Mouse (Mus musculus) liver, embryonic 12.5 days (tissue): ENCODE measurements around the gene Sinhcaf. TPM values are rescaled to one million over a fixed set of nuclear protein-coding genes. Genes with fewer than 3 reads are reported as not detected.
"Not testable (repeated sequence)": the region's sequence is repeated elsewhere in the genome, so short reads cannot be mapped to it uniquely, and the experiment has no call there.

ENCODE experiments used
- ATAC-seq: fragments of 200-750 bp; cut with Nextera tagmentation; 2 replicates; pipeline ENCODE4 v1.8.0; 2017; ENCODE audit warnings: moderate number of reproducible peaks, mild to moderate bottlenecking, moderate library complexity
- H3K27ac ChIP-seq: fragments of 300-500 bp; sonication (generic); 2 replicates; pipeline ENCODE4 v1.5.1; 2016; ENCODE audit warnings: mild to moderate bottlenecking
- H3K27me3 ChIP-seq: fragments of 300-500 bp; sonication (generic); replicated peaks from 2 replicates; pipeline ENCODE4 v1.6.1; 2016; ENCODE audit warnings: mild to moderate bottlenecking, moderate library complexity
- H3K36me3 ChIP-seq: fragments of 300-500 bp; sonication (generic); 2 replicates; pipeline ENCODE4 v1.6.1; 2016; ENCODE audit warnings: mild to moderate bottlenecking, moderate library complexity
- H3K4me1 ChIP-seq: fragments of 300-500 bp; sonication (generic); 2 replicates; pipeline ENCODE4 v1.6.1; 2016
- H3K4me2 ChIP-seq: fragments of 300-500 bp; sonication (generic); 2 replicates; pipeline ENCODE4 v1.6.1; 2016; ENCODE audit warnings: mild to moderate bottlenecking, moderate library complexity
- H3K4me3 ChIP-seq: fragments of 300-500 bp; sonication (generic); 2 replicates; pipeline ENCODE4 v1.5.1; 2016; ENCODE audit warnings: mild to moderate bottlenecking, moderate library complexity
- H3K9ac ChIP-seq: fragments of 300-500 bp; sonication (generic); 2 replicates; pipeline ENCODE4 v1.6.1; 2016; ENCODE audit warnings: mild to moderate bottlenecking, moderate library complexity
- H3K9me3 ChIP-seq: fragments of 300-500 bp; sonication (generic); replicated peaks from 2 replicates; pipeline ENCODE4 v1.6.1; 2016; ENCODE audit warnings: mild to moderate bottlenecking, moderate library complexity
- WGBS: fragments of 180-500 bp; shearing (Covaris S2); methylation state at CpG from one replicate; pipeline ENCODE4 v1.1.7; 2016; ENCODE audit not compliant: insufficient replicate concordance; 5-methylcytosine and 5-hydroxymethylcytosine counted together
- polyA plus RNA-seq: library from polyadenylated mRNA; unstranded; fragments of >200 nt; fragmentation: Nextera tagmentation; extraction: Ambion mirVana; gene quantifications from 2 replicates; pipeline ENCODE4 v1.2.1, GENCODE M21; 2016

Gene Sinhcaf
- polyA plus RNA-seq, 1 experiment from 2014 or later, result 45.4 TPM

DNA sequence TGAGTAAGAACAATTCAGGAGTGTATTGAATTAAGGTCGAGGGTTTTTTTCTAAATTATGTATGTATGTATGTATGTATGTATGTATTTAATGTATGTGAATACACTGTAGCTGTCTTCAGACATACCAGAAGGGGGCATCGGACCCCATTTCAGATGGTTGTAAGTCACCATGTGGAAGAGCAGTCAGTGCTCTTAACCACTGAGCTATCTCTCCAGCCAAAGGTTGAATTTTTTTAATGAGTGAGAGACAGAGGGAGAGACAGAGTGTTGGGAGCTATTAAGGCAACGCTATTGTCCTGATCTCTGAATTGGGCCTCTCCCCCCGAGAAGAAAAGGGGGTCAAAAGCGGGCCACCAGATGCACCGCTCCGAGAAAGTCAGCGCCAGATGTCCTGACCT, 34.4 kb downstream of the Sinhcaf start:
- H3K27ac ChIP-seq, H3K9me3 ChIP-seq, H3K4me3 ChIP-seq, H3K36me3 ChIP-seq, ATAC-seq, H3K4me2 ChIP-seq, H3K9ac ChIP-seq, H3K4me1 ChIP-seq, H3K27me3 ChIP-seq: not testable (repeated sequence)
- 55% methylated on average over 8 of the region's 8 CpGs for WGBS

DNA sequence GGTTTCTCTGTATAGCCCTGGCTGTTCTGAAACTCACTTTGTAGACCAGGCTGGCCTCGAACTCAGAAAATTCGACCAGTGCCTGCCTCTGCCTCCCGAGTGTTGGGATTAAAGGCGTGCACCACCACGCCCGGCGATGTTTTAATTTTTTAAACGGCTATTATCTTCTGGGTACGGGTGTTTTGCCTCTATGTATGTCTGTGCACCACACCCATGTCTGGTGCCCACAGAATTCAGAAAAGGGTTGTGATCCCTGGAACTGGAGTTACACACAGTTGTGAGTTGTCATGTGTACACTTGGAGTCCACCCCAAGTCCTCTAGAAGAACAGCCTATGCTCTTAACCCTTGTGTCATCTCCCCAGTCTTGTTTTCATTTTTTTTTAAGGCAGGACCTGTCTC, 39.3 kb downstream of the Sinhcaf start:
- 58% methylated on average over 9 of the region's 9 CpGs for WGBS
- Histone ChIP-seq H3K9me3 (no peaks in the 10 kb centered on the region), H3K4me2 (no peak overlapping the region), H3K4me1 (peaks cover 5% of the 10 kb centered on the region), H3K4me3 (no peak overlapping the region), H3K9ac (no peak overlapping the region), H3K36me3 (no peaks in the 10 kb centered on the region), H3K27ac (no peak overlapping the region), H3K27me3 (no peaks in the 10 kb centered on the region)
- ATAC-seq, result peak; percentile 61; the same call in 1 of the 2 replicates

- H3K27ac ChIP-seq, result no peak overlapping the region
- 49% methylated on average over 3 of the region's 3 CpGs for WGBS
- H3K4me1 ChIP-seq, result peaks cover 5% of the 10 kb centered on the region
- no peaks in the 10 kb centered on the region for H3K36me3 ChIP-seq
- H3K4me3 ChIP-seq, result no peak overlapping the region
- H3K9ac ChIP-seq, result no peak overlapping the region
- H3K9me3 ChIP-seq, result no peaks in the 10 kb centered on the region
- no peak overlapping the region for H3K4me2 ChIP-seq
- no peaks in the 10 kb centered on the region for H3K27me3 ChIP-seq
- ATAC-seq, result no peak
Measured at GRCm38 (mm10) chr6:148902728-148903127, 43.5 kb downstream of the Sinhcaf start.

GRCm38 (mm10) chr6:148896507-148896851, 49.8 kb downstream of the Sinhcaf start:
- no peak; the same call in 1 of the 2 replicates for ATAC-seq

DNA sequence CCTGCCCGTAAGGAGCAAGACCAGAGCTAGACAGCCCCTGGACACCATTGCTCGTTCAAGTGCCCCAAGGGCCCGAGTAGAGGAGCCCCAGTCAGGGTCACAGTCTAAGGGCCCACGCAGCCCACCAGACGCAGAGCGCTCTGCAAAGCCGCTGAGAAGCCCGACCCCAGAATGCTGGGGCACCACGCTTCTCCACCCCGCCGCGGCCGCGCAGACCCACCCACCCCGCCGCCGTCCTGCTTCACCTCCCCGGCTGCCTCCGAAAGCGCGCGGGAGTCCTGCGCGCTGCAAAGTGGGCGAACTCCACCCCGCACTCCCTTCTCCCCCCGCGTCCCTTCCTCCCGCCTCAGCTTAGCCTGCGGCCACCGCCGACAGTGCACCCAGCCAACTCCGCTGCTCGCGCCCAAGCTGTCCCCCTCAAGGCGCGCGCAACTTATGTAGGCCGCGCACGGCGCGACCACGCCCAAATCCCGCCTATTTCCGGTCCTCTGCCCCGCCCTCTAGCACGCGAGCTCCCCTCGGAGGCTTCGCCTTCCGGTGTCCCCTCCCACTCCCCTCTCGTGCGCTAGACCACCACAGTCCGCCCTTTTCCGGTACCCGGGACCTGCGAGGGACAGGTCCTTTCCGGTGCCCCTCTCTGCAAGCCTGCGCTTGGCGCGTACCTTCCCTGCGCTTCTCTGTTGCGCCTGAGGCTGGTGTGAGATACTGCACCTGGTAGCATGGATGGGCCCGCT, 50.3 kb downstream of the Sinhcaf start, which contains the start of gene Caprin2:
Caprin2 (minus strand) TSS at position 465 of the 734 bp plus-strand sequence.
- ATAC-seq, result peak; percentile 96

More at GRCm38 (mm10) chr6:148896507-148896851, 49.8 kb downstream of the Sinhcaf start:
- H3K4me1 ChIP-seq, result peaks cover 34% of the 10 kb centered on the region
- peak overlapping the region; percentile 82 for H3K4me3 ChIP-seq
- H3K36me3 ChIP-seq, result no peaks in the 10 kb centered on the region
- H3K9me3 ChIP-seq, result no peaks in the 10 kb centered on the region
- H3K27me3 ChIP-seq, result no peaks in the 10 kb centered on the region
- peak overlapping the region; percentile 87 for H3K27ac ChIP-seq
- H3K9ac ChIP-seq, result peak overlapping the region; percentile 87
- H3K4me2 ChIP-seq, result peak overlapping the region; percentile 91
- 39% methylated on average over 6 of the region's 6 CpGs for WGBS

GRCm38 (mm10) chr6:148894888-148895772, 51.1 kb downstream of the Sinhcaf start:
- peak overlapping the region; percentile 87 for H3K27ac ChIP-seq

More for the DNA sequence above, 50.3 kb downstream of the Sinhcaf start, which contains the start of gene Caprin2:
- Histone ChIP-seq H3K4me3 (peak within 1 kb of the TSS; percentile 82), H3K4me2 (peak within 1 kb of the TSS; percentile 91), H3K27ac (peak within 1 kb of the TSS; percentile 87), H3K4me1 (peaks cover 34% of the 10 kb centered on the region), H3K36me3 (no peaks in the 10 kb centered on the region), H3K27me3 (no peaks in the 10 kb centered on the region), H3K9ac (peak within 1 kb of the TSS; percentile 87), H3K9me3 (no peaks in the 10 kb centered on the region)
- under 1% methylated on average over 65 of the region's 65 CpGs for WGBS

DNA sequence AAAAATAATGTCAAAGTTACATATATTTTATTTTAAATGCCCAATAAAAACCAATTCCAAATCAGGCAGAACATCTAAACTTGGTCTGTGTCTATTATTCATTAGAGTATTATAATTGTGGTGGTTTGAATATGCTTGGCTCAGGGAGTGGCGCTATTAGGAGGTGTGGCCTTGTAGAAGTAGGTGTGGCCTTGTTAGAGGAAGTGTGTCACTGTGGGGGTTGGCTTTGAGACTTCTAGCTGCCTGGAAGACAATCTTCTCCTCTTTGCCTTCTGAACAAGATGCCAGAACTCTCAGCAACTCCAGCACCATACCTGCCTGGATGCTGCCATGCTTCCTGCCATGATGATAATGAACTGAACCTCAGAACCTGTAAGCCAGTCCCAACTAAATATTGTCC, 72.4 kb downstream of the Sinhcaf start:
- no peak overlapping the region for H3K4me3 ChIP-seq
- H3K27me3 ChIP-seq, result no peaks in the 10 kb centered on the region
- no peaks in the 10 kb centered on the region for H3K9me3 ChIP-seq
- H3K27ac ChIP-seq, result no peak overlapping the region
- 0 out of 2 replicates have a peak, but pooled peaks cover 6% of the 10 kb centered on the region for H3K36me3 ChIP-seq
- no peak overlapping the region for H3K4me2 ChIP-seq
- no peak overlapping the region for H3K9ac ChIP-seq
- no peak for ATAC-seq
- WGBS, result 92% methylated on average over 1 of the region's 1 CpGs
- H3K4me1 ChIP-seq, result no peaks in the 10 kb centered on the region

More at GRCm38 (mm10) chr6:148894888-148895772, 51.1 kb downstream of the Sinhcaf start:
- peak overlapping the region; percentile 87 for H3K9ac ChIP-seq
- H3K36me3 ChIP-seq, result no peaks in the 10 kb centered on the region
- 9% methylated on average over 18 of the region's 18 CpGs for WGBS
- peak overlapping the region; percentile 82 for H3K4me3 ChIP-seq
- H3K4me2 ChIP-seq, result peak overlapping the region; percentile 91
- peaks cover 34% of the 10 kb centered on the region for H3K4me1 ChIP-seq
- H3K9me3 ChIP-seq, result no peaks in the 10 kb centered on the region
- H3K27me3 ChIP-seq, result no peaks in the 10 kb centered on the region
- no peak; the same call in 1 of the 2 replicates for ATAC-seq

Other genes with a start within 250 kb of the Sinhcaf start
- gene Ipo8, start 115.0 kb downstream of the Sinhcaf start, polyA plus RNA-seq, result 13.0 and 14.7 TPM in 2 replicates
- gene Caprin2, start 50.2 kb downstream of the Sinhcaf start, polyA plus RNA-seq, result 9.7 and 10.8 TPM in 2 replicates
- gene Dennd5b, start 155.2 kb upstream of the Sinhcaf start, polyA plus RNA-seq, result 6.0 and 7.0 TPM in 2 replicates
- gene Gm10203, start 183.7 kb upstream of the Sinhcaf start, polyA plus RNA-seq, result not detected in 2 replicates
- gene Etfbkmt, start 193.4 kb upstream of the Sinhcaf start, polyA plus RNA-seq, result 11.8 and 12.0 TPM in 2 replicates
- 8.6 and 9.2 TPM in 2 replicates for gene Amn1, start 242.2 kb upstream of the Sinhcaf start, polyA plus RNA-seq